Mouse (Mus musculus): ENCODE measurements around the gene Tapbp.
"Not testable (repeated sequence)": the region's sequence is repeated elsewhere in the genome, so short reads cannot be mapped to it uniquely, and the experiment has no call there.

Gene Tapbp

DNA sequence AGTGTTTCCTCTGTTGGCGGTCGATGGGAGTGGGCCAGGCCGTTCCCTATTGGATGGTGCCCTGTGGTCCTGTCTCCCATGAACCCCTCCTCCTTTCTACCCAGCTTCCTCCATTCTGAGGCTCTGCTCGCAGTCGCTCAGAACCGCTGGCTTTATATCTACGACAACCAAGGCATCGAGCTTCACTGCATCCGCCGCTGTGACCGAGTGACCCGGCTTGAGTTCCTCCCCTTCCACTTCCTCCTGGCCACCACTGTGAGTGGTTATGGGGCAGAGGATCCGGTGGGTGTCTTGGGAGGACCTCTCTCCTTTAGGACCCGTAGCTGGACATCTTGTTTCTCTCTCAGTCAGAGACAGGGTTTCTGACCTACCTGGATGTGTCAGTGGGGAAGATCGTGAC, 27.8 kb downstream of the Tapbp start:
- DNase-seq (ENCODE audit: low spot score), result no peak

DNA sequence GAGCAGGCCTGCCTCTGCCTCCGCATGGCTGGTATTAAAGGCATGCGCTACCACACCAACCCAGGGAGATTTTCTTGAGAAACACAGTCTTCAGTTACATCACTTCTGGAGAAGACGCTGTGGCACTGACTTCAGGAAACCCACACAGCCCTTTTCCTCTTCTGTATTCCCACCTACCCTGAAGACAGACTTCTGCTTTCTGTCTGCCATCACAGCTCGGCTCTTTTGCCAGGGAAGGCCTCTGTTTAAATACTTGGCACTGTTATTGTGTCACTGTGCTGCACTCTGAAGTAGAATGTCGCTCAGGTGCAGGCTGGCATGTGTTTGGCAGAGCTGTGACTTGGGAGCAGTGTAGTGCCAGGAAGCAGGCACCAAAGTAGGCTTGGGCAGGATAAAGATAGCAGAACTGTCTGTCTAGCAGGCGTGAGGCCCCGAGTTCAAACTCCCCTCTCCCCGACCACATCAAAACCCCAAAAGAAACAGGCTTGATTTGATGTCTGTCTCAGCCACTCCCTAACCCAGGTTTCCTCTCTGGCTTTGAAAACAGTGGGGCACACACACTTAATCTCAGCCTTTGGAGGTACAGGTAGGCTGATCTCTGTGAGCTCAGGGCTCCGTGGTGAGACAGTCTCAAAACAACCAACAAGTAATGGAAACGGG, 31.9 kb downstream of the Tapbp start:
- no peak for DNase-seq (ENCODE audit: low spot score)

DNA sequence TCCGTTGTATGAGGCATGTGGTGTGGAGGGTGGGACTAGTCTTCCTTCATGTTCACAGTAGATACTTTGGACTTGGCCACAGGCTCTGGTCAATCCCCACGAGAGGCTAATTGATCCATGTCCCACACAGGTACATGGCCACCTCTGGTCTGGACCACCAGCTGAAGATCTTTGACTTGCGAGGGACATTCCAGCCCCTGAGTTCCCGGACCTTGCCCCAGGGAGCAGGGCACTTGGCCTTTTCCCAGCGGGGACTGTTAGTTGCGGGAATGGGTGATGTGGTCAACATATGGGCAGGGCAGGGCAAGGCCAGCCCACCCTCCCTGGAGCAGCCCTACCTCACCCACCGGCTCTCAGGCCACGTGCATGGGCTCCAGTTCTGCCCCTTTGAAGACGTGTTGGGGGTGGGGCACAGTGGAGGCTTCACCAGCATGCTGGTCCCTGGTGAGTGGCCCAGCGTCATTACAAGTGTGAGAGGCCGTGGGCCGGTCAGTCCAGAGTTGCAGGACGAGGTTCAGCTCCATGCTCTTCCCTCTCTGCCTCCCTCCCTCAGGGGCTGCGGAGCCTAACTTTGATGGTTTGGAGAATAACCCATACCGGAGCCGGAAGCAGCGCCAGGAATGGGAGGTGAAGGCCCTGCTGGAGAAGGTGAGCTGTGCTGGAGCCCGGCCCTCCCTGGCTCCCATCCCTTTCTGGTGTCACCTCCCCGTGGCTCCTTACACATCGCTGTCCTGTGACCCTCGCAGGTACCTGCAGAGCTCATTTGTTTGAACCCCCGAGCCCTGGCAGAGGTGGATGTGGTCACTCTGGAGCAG, 32.6 kb downstream of the Tapbp start:
- DNase-seq (ENCODE audit: low spot score), result no peak

DNA sequence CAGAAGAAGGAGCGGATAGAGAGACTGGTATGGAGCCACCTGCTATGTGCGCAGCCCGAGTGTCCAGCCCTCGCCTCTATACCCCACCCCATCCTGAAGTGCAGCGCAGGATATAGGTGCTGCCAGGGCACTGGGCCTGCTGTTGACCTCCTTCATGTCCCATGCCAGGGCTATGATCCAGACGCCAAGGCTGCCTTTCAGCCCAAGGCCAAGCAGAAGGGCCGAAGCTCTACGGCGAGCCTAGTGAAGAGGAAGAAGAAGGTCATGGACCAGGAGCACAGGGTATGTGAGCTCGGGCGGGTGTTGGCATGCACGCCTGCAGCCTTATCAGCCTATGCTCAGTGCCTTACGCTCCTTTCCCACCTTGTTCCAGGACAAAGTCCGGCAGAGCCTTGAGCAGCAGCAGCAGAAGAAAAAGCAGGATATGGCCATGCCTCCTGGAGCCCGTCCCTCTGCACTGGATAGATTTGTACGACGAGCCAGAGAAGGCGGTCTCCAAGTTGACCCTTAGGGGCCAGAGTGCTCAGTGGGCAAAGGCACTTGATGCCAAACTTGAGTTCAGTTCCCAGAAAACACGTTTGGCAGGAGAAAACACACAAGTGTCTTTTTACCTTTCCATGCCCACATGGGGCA, 33.3 kb downstream of the Tapbp start:
- no peak for DNase-seq (ENCODE audit: low spot score)

DNA sequence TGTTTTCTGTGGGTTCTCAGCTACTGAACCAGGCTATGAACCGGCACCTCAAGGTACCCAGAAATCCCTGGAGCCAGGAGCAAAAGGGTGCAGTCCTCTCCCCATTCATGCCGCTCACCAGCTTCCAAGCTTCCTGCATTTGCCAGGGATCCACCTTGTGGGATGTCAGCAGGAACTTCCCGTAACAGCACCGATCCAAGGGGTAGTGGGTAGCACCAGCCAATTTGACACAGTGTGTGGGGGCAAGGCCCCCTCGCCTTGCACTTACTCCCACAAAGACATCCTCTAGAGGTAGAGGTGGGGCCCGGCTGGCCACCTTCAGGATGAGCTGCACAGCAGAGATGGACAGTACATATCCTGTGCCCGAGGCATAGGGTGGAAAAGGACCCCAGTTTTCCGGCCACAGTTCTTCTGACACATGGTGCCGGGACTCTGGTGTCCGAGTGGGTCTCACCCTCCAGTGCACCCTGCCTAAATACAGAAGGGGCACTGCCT, 34.5 kb downstream of the Tapbp start:
- no peak for DNase-seq (ENCODE audit: low spot score)

DNA sequence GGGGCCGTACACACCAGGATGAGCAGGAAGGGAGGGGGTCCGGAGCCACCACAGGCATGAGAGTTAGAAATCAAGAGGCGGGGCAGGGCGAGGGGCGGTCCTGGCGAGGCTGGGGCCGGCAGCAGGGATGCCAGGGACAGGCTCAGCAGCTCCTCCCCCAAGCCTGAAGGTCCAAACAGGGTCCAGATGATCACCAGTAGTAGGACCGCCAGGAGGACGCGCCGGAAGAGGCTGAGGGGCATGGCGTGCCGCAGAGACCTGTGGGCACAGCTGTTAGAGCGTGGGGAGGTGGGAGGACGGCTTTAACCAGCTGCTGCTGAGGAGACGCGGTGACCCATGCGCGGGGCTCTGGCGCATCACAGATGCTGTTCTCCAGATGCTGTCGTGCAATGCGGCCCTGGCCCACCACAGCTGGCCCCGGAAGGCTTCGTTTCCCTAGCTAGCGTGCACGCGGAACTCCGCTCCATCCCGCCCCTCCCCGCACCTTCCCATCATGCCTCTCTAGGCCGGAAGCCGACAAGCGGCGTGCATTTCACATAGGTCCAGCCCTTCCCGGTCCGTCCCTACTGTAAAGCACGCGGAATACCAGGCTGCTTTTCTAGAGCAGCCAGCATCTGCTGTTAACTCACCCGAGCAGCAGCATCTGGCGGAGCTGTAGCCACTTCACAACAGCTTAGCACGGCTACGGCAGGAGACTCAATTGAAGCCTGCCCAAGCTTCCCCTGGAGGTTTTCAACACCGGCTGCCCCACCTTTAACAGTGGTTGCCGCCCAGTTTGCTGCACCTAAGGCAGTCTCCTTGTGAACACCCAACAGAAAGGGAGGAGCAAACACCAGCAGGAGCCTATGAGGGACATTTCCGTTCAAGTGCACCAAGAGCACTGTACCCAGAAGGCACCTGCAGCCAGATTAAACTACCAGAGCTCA, 35.6 kb downstream of the Tapbp start, which contains the start of gene B3galt4:
B3galt4 (minus strand) TSS at position 468 of the 926 bp plus-strand sequence.
- peak; percentile 66 for DNase-seq (ENCODE audit: low spot score)

DNA sequence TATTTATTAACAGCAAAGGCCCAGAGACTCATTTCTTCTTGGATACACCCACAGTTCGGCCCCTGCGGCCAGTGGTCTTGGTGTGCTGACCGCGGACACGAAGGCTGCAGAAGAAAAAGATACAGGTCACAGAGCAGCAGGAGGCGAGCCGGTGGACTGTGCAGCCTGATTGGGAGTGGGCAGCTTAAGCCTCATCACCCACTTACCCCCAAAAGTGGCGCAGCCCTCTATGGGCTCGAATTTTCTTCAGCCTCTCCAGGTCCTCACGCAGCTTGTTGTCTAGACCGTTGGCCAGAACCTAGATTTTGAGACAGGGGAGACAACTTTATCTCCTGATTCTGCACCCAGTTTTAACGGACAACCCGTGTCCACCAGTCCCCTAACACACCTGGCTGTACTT, 36.3 kb downstream of the Tapbp start:
- DNase-seq (ENCODE audit: low spot score), result not testable (repeated sequence)

DNA sequence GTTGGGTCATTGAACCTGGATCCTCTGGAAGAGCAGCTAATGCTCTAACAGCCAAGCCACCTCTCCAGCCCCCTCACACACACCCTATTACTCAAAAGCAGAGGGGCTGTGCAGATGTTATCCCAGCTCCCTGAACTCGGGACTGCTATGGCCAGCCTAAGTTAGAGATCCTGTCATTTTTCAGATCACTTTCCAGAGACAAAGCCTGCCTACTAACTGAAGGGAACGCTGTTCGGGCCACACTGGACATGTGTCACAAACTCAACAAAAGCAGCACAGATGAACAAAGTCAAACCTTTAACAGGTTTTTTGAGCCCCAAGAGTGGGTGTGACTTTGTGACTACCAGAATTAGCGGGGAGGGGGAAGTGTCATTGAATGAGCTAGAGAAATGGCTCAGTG, 37.2 kb downstream of the Tapbp start:
- no peak for DNase-seq (ENCODE audit: low spot score)

DNA sequence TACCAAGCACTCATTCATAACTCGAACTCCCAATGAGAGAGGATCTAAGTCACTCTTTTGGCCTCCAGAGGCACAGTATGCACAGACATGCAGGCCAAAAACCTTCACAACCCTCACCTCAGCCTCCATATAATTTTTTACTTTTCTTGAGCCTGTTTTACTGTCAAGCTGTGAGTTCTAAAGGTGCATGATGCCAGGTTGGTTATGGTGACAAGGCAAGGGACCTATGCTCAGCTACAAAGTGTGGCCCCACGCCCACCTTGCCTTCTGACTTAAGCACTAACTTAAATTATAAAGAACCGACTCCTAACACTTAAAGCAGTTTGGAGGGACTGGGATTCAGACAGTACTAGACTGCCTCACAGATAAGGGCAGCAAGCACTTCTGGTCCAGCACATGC, 37.6 kb downstream of the Tapbp start:
- DNase-seq (ENCODE audit: low spot score), result no peak

DNA sequence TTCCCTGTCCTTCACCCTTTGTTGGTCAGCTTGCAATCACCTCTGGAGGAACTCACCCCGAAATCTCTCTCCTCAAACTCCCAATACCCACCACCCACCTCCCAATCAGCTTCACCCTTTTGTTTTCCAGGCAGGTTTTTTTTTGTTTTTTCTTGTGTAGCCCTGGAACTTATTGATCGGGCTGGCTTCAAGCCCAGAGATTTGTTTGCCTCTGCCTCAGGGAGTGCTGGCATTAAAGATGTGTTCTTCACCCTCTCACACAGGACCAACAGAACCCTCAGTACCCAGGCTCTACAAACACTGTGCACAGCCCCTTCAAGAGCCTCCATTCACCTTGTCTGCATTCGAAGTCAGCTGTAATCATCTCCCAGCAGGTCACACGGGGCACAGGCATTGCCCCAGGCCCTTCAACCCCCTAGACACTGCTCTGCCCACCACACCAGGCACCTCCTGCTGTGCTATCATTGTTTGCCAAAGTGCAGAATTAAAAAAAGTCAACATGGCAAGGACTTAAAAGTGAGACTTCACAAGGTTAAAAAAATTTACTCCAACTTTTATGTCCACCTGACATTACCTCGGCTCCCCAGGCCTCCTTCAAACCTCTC, 38.4 kb downstream of the Tapbp start:
- no peak for DNase-seq (ENCODE audit: low spot score)

DNA sequence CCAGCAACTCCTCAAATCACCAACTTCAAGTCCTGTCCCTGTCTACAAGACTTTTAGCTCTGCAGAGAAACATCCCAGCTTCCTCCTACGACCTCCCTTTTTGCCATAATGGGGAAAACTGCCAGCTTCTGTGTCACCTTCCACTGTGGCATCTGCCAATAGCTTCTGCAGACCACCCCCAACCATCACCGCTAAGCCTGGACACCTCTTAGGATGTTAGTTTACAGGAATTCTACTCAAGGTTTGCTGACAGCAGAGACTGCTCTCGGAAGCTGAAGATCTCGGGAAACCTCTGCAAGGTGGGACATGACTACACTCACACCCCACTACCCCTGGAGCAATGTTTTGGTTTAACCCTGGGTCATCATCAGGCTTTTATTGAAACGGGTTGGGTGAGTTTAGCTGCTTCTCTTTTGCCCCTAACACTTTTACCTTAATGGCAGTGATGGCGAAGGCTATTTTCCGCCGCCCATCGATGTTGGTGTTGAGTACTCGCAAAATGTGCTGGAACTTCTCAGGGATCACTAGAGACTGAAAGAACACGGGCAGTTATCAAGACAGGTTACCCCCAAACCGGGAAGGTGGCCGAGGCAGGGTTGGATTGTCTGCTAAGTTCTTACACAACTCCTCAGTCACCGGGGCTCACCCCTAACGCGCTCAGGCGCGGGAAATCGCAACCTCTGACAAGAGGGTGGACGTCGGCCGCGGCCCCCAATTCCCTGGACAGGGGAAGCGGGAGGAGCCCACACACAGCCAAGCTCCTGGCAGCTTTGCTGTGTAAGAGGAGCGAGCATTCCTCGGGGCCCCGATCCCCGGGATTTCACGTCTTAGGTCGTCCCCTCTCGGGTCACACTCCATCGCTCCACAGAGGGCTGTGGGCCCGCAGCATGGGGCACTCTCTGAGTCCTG, 39.2 kb downstream of the Tapbp start:
- no peak for DNase-seq (ENCODE audit: low spot score)

DNA sequence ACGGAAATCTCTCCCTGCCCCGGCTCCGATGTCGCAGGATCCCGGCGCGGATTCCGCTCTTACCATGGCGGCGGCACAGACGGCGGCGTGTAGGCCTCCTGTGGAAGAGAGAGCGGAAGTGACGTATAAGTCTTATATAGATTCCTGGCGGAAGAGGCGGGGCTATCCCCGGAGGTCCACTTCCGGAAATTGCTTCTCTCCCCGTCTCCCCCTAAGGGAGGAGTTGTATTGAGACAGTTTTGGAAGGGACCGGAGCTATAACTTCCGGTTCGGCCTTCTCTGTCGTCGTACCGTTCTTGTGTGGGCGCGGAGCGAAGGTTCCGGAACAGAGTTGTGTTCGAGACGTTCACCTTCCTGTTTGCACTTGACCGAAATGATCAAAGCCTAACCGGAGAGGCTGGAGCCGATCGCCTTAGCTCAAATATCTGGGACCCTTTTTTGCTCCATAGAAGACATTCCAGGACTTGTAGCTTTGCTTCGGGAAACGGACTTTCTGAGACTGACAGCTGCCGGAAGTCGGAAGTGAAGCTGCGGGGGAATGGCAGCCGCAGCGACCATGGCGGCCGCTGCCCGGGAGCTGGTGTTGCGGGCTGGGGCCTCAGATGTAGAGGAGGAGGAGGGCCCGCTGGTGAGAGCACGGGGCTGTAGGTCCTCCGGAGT, 40.0 kb downstream of the Tapbp start, which contains the start of the genes Vps52 and Rps18:
Vps52 (plus strand) TSS at position 258 of the 660 bp plus-strand sequence.
Rps18 (minus strand) TSS at position 447 of the 660 bp plus-strand sequence.
- peak; percentile 91 for DNase-seq (ENCODE audit: low spot score)

DNA sequence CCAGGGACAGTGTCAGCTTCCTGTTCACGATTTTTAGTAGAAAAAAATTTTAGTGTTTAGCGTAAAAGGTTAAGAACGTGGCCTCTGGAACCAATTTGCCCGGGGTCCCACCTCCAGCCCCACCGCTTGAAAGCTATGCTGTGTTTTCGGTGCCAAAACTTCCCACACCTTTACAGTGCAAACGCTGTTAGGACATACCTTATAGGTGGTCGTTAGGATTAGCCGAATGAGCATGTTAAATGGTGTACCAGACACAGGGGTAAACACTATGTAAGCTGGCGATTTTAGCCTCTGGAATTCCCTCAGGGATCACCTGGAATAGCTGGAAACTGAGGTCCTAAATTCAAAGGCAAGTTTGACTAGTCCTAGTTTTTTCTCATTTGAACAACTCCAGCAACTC, 40.6 kb downstream of the Tapbp start:
- no peak for DNase-seq (ENCODE audit: low spot score)

DNA sequence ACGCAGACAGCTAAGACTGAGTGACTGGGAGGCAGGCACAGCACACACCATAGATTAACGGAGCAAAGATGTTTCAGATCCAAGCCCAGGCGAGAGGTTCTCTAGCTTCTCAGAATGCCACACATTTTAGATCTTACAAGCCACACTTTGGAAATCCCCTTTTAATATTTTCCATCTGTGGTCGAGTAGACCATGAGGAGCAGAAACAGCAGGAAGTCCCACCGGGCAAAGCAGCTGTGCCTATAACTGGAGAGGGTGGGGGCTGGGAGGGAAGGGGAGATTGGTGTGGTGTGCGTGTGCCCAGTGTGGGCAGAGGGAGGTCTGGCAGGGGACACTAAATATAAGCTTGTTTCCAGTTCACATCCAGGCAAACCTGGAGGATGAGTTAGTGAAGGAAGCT, 41.8 kb downstream of the Tapbp start:
- no peak for DNase-seq (ENCODE audit: low spot score)

DNA sequence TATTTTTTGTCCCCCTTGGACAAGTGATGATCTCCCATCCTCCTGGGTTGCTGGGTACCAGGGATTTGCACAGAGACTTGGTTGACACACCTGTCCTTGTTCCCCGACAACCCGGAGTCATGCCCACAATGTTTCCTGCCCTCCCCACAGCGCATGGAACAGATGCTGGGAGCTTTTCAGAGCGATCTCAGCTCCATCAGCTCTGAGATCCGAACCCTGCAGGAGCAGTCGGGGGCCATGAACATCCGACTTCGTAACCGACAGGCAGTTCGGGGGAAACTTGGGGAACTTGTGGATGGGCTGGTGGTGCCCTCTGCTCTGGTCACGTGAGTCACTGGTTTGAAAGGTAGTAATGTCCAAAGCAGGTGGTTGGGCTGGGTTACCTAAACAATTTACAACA, 42.8 kb downstream of the Tapbp start:
- DNase-seq (ENCODE audit: low spot score), result no peak

DNA sequence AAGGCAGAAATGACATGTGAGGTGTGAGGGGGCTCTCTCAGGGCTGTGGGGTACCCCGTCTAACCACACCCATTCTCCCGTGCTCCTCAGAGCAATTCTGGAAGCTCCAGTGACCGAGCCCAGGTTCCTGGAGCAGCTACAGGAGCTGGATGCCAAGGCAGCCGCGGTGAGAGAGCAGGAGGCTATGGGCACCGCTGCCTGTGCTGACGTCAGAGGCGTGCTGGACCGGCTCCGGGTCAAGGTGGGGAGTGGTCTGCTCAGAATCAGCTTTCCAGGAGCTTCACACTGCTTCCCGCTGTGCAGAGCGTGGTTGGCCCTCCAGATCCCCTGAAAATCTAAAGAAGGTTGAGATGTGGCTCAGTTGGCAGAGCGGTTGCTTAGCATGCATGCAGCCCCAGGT, 43.4 kb downstream of the Tapbp start:
- no peak for DNase-seq (ENCODE audit: low spot score)

DNA sequence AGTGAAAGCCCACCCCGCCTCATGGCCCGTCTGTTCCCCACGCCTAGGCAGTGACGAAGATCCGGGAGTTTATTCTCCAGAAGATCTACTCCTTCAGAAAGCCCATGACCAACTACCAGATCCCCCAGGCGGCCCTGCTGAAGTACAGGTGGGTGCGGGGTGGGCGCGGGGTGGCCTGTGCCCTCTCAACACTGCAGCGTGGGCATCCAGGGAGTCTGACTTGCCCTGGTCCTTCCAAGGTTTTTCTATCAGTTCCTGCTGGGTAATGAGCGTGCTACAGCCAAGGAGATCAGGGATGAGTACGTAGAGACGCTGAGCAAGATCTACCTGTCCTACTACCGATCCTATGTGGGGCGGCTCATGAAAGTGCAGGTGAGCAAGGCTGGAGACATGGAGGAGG, 44.2 kb downstream of the Tapbp start:
- DNase-seq (ENCODE audit: low spot score), result no peak

DNA sequence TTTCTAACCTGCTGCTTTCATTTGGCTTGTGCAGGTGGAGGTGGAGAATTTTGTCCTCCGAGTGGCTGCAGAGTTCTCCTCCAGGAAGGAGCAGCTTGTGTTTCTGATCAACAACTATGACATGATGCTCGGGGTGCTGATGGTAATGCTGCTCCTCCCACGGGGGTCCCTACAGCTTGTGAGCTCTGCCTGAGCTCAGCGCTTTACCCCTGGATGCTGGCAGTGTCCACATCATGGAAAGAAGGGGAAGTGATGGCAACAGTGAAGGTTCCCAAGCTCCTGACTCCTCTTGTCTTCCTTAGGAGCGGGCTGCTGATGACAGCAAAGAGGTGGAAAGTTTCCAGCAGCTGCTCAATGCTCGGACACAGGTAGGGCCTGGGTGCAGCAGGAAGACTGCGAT, 47.2 kb downstream of the Tapbp start:
- DNase-seq (ENCODE audit: low spot score), result no peak

DNA sequence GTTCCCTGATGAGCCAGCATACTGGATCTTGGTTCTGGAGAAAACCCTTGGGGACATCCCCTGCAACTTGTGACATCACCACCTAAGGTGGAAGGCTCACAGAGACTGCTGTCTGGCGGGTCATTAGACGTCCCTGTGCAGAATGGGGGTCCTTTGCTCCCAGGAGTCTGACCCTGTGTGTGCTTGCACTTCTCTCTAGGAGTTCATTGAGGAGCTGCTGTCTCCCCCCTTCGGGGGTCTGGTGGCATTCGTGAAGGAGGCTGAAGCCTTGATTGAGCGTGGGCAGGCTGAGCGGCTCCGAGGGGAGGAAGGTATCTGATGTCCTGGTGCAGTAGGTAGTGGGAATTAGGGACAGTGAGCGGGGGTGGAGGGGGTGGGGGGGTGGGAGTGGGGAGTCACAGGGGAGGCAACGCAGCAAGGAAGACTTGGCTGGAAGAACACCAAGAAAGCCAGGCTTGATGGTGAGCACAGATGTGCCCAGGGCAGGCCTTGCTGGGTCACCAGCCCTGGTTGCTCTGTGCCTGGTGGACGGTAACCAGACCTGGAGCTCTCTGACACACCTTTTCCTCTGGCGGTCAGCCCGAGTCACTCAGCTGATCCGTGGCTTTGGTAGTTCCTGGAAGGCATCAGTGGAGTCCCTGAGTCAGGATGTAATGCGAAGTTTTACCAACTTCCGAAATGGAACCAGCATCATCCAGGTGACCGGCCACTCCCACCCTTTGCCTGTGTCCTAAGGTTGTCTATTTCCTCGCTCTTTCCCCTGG, 49.6 kb downstream of the Tapbp start:
- DNase-seq (ENCODE audit: low spot score), result no peak

Data from urinary bladder, postnatal 25 days (tissue).